Mouse (Mus musculus): ENCODE results near the gene Bbs4. TPM values are rescaled to one million over a fixed set of nuclear protein-coding genes. Genes with fewer than 3 reads are reported as not detected.
"Not testable (repeated sequence)": the region's sequence is repeated elsewhere in the genome, so short reads cannot be mapped to it uniquely, and the experiment has no call there.

Gene Bbs4
- polyA plus RNA-seq (2012; rRNA removed): 10.1 and 11.2 TPM in 2 replicates

DNA sequence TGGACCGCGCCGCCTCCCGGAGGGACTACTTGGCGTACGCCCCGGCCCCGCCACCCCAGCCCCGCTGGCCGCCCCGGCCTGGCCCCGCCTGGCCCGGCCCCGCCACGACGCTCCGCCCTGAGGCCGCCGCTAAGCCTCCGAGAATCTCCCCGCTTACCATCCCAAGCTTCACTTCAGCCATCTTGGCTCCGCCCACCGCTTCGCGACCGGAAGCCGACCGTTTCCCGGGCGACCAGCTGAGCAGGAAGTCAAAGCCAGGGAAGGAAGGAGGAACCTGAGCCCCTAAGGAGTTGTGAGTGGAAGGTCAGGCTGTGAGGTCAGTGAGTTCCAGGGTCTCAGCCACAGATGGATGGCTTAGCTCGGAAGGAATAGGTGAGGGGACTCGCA, at the start of gene Bbs4:
Gene Bbs4, minus strand, starts transcription at position 256 of the 387 bp plus-strand sequence.
- DNase-seq (ENCODE audit: low spot score): peak; percentile 77

DNA sequence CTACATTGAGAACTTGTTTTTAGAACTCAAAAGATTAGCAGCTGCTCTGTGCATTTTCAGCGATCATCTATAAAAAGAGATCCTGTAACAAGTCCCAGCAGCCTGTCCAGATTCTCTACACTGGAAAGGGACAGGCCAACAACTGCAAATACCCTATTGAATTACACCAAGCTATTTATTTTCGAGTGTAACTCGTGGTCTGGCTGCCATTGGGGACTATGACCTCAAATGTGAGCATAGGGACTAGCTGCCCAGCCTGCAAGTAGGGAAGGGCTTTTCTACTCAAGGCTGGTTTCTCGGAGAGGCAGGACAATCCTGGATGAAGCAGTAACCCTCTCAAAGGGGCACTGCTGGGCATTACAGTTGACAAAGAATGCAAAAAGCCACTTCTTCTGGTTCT, 35.8 kb upstream of the Bbs4 start:
- no peak for DNase-seq (ENCODE audit: low spot score)

DNA sequence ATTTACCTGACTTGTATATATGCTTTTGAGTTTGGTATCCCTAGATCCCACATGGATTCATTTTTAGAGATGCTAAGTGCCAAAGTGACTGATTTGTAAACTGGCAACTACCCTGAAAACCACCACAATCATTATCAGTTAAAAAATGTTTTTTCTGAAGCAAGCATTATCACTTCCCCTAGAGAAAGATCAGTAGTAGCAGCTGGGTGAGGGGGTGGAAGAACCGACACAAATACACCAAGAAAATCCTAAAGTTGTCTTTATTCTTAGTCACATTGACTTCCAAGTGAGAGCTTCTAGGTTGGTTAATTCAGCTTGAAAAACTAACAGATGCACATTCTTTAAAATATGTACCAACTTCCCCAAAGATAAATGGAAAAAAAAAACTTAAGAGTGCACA, 35.0 kb upstream of the Bbs4 start:
- no peak for DNase-seq (ENCODE audit: low spot score)

DNA sequence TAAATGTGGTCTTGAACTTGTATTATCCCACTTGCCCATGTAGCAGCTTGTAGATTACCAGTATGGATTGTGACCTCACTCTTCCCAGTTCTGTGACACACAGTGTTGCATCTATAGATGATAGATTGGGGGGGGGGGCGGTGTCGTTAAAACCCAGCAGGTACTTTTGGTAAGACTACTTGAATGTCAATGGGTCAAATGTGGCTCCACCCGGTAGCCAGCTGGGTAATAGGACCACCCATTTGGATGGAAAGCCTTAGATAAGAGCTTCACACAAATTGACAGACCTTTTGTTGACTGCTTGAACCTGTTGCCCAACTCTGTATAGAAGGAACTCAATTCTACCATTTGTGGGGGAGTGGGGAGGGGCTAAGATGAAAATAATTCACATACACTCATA, 34.2 kb upstream of the Bbs4 start:
- DNase-seq (ENCODE audit: low spot score): no peak

DNA sequence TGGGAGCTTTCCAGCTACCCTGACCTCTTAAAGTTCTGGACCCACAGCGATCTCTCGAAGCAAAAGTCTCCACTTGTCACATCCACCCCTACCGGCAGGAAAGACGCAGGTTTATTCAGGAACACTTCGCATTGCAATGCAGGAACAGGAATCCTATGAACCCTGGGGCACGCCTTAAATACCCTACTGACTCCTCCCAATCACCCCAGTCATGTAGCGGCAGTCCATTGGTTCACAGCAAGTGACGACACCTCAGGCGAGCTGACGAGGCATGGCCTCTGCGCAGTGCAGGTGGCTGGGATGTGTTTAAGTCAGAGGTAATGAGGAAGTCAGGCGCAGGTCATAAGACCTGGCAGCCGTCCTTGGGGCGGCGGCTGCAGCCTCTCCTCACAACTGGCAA, 22.3 kb upstream of the Bbs4 start:
- no peak for DNase-seq (ENCODE audit: low spot score)

DNA sequence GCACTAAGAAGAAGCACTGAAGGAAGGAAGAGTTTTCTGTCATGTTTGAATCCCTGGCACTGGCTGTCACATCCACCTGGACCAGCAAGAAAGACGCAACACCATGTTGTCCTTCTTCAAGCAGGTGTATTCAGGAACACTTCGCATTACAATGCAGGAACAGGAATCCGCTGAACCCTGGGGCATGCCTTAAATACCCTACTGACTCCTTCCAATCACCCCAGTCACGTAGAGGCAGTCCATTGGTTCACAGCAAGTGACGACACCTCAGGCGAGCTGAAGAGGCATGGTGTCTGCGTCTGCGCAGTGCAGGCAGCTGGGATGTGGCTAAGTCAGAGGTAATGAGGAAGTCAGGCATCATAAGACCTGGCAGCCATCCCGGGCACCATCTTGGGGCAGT, 16.3 kb upstream of the Bbs4 start:
- no peak for DNase-seq (ENCODE audit: low spot score)

DNA sequence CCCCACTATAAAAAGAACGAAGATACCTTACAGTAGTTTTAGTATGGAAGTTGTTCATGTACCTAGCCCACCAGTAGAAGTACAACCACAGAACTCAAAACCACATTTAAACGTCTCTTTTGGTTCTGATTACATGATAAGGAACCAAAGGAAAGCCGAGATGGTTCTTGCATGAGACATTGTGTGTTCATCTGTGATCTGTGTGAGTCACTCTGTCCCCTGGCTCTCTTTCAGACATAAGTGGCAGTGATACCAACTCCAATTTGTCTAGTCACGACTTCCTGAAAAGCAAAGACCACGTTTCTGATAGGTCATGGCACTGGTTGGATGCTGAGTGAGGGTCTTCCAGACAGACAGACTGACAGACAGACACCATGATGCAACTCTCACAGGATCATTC, 15.9 kb upstream of the Bbs4 start:
- DNase-seq (ENCODE audit: low spot score): no peak

DNA sequence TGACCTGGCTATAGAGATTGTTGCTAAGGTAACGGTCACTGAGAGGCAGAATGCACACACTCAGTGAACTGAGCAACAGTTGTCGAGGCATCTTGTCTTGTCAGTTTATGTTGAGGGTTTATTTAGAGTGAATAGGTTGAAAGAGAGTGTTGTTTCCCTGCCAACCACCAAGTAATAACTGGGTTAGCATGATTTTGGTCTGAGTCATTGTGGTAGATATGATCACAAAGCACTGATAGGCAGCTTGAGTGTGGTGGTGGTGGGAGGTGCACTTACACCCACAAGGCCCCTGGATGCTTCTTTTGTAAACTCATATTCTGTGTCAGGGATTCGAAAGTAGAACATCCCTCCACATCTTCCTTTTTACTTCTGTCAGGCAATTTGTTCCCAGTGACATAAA, 7.2 kb upstream of the Bbs4 start:
- not testable (repeated sequence) for DNase-seq (ENCODE audit: low spot score)

DNA sequence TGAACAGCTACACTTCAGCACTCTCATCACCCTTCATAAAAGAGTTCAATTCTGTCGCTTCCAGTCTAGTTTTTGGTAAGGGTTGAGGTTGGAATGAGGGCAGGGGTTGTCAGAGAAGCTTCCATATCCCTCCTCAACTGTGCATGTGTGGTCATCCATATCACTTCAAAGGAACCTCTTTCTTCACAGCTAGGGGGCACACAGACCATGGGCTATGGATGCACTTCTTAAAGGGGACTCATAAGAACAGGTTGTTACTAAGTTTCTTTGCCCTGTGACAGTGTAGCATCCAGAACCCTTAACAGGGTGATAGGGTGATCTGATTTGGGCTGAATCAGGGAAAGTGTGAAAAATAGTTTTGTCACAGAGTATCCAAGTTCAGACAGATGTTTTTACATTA, 4.7 kb upstream of the Bbs4 start:
- DNase-seq (ENCODE audit: low spot score): not testable (repeated sequence)

DNA sequence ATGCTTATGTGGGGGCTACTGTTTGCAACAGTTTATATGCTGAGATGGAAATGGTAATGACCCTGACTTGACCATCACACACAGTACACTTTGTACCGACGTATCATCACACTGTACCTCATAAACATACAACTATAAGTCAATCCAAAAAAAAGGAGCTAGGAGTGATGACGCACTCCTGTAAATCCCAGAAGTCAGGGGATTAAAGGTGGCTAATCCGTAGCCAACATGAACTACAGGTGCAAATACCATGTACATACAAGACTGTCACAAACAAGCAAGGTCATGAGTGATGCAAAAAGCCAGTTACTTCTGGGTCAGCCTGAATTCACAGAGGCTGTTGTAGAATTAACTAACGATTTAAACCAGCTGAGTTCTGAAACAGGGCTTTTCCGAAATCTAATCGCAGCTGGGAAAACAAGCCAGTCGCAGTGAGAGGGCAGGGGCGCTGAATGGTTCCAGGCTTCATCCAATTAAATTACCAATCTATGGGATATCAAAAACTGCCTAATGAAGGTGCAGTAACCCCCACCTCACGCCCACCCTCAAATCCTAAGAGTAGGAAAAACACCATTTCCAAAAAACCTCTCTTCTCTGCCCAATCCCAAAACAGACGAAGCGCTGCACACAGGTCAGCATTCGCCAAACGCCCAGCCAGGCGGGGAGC, 589 bp downstream of the Bbs4 start:
- DNase-seq (ENCODE audit: low spot score): no peak

DNA sequence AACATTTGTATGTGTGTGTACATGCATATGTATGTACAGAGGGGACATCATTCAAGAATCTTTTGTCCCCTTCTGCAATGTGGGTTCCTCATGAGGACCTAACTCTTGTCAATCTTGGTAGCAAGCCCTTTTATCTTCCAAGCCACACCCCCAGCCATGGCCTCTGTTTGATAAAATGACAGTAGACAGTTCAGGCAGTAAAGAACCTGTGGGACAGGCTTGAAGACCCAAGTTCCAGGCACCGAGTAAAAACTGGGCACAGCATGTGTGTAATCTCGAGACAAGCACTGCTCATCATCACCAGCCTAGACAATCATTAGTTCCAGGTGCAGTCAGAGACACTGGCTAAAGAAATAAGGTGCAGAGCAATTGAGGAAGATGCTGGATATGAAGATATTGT, 7.1 kb downstream of the Bbs4 start:
- DNase-seq (ENCODE audit: low spot score): no peak

DNA sequence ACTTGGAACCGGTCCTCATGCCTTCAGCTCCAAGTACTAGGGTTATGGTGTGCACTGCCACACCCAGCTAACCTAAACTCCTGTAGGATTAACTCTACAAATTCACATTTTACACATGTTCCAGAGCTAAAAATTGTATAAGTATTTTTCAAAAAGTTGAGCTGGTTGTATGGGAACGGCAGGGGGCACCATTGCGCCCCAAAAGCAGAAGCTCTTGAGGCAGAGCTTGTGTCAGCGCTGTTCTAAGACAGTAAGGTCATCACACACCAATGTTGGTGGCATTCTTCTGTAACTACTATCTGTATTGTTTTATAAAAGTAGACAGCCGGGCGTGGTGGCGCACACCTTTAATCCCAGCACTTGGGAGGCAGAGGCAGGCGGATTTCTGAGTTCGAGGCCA, 13.3 kb downstream of the Bbs4 start:
- no peak for DNase-seq (ENCODE audit: low spot score)

DNA sequence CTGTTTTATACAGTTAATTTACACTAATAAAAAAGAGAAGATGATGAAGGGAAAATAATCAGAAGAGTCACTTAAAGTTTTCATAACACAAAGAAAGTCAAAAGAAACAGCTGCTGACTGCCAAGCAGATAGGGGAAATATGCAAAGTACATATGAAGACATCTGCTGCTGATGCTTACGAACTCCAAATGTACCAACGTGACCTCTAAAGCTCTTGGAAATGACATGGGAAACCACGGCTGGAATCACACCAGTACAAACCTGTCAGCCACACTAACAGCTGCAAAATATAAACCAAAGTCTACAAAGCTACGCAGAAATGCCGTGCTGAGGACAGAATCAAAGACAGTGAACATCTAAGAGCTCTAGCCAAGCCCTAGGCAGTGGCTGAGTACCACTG, 14.2 kb downstream of the Bbs4 start:
- no peak for DNase-seq (ENCODE audit: low spot score)

DNA sequence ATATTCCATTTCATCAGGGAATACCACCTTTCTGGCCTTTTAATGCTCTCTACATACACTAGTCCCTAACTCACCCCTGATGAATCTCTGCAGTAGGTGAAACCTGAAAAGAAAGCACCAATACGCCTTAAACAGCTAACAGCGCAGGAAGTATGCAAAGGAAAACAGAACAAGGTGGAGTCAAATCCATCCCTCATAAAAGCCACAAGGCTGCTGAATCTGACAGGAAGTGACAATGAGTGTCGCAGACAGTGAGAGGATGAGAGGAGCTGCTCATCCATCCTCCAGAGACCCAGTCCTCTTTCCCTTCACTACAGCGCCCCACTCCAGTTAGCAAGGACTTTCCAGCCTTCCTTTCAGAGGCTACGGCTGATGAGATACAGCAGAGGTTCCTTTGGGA, 14.9 kb downstream of the Bbs4 start:
- no peak for DNase-seq (ENCODE audit: low spot score)

DNA sequence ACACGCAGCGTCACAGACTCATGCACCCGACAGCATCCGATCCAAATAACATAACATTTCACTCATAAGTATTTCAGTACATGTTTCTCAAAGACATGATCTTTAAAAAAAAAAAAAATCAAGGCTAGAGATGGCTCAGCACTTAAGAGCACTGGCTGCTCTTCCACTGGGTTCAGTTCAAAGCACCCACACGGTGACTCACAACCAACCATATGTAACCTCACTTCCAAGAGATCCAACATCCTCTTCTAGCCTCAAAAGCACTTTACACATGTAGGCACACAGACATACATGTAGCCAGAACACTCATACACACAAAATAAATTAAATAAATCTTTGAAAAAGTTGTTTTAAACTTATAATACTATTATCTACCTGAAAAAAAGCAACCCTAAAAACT, 15.4 kb downstream of the Bbs4 start:
- no peak for DNase-seq (ENCODE audit: low spot score)

DNA sequence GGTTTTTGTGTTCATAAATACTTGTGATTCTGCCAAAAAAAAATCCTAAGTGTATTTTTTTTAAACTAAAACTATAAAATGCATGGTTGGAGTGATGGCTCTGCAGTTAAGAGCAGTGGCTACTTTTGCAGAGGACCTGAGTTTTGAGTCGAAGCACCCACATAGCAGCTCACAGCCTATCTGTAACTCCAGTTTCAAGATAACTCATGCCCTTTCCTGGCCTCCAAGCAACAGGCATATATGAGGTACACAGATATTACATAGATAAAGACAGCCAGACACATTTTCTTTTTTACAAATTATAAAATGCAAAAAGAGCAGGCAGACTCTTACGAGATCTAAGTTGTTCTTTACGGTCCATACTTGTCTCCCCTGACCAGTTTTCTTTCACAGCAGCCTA, 16.8 kb downstream of the Bbs4 start:
- no peak for DNase-seq (ENCODE audit: low spot score)

DNA sequence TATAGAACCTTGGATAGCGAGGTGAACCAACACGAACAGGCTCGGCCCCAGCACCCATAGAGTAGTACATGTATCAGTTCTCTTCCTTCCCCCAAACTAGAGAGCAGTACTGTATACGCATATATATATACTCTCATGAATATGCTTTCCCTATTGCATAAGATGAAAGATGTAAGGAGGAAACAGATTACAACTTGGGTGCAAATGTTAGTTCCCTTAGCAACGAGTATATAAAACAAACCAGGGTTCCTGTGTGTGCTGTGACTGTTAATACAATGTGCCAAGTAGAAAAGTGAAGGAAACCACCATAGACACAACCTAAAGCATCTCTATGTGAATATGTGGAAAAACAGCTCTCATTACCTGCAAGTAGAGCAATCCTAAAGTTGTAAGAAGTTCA, 23.3 kb downstream of the Bbs4 start:
- no peak for DNase-seq (ENCODE audit: low spot score)

DNA sequence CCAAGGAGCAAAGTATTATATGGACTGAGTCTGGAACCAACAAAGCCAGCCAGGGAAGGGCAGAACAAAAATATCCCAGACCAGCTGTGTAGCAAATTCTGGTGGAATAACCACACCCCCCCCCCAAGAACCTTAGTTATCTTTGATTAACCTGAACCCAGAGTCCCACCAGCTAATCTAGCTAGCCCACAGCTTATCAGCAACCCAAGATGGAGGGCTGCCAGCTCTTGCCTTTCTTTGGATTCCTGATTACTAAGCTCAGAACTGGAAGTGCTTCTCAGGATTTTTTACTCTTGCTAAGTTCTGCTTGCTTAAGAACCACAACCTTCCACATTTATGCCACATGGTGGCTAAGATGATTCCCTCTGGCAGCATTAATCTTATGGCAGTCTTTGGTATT, 29.0 kb downstream of the Bbs4 start:
- no peak for DNase-seq (ENCODE audit: low spot score)

DNA sequence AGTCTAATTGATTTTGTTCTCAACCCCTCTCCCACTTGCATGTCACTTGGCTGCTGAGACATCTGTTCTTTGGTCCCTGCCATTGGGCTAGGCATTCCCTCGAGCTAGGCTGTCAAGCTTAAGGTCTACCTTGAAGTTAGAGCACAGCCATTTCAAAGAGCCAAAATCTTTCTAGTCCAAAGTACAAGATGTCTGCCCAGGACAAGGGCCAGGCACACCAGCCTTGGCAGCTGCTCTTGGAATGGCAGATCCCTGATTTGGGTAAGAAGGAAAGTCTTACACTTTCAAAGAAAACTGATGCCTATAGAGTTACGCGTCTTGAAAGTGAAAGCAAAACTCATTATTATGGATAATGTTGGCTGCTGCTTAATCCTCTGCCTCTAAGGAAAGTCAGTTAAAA, 37.1 kb downstream of the Bbs4 start:
- DNase-seq (ENCODE audit: low spot score): no peak

DNA sequence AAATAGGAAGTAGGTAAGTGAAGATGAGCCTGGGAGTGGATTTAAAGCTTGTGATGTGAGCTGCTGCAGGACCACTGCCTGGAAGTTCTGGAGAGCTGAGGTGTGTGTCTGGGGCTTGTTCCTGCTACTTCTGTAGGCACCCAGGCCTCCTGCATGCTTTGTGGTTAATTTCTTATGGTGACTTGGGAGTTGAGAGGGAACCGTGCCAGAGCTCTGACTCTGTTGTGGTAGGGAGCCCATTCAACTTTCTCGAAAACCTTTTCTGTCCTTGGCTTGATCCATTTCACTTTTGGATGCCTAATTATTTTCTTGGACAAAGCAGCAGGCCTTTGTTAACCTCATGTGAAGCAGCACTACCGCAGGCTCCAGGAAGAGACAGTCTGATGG, 42.0 kb downstream of the Bbs4 start:
- no peak for DNase-seq (ENCODE audit: low spot score)

DNA sequence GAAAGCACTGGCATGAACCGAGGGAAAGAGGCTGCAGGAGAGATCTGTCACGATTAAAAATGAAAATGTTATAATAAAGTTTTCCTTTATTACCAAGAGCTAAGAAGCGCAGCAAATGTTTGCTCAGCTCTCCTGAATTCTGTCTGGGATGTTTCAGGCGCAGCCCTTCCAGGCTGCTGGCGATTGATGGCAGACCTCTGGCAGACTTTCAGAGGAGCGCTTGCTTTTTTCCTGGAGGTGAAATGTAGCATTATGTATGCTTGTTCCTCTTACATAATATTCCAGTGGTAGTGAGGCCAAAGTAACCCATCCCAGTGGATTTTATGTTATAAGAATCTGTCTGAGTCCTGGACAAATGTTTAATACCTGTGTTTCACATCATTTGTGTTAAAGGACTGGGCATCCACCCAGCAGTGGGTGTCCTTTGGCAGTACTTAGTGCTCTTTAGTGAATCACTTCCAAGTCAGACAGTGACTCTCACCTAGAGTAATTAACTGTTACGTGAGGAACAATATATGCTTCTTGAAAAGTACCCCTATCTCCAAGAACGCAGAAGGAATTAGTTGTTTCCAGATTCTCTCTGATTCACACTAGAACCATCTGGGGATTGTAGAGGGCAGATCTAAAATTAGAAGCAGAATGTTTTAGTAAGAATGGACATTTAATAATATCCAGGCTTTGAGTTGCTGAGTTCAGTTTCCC, 42.6 kb downstream of the Bbs4 start:
- DNase-seq (ENCODE audit: low spot score): no peak

DNA sequence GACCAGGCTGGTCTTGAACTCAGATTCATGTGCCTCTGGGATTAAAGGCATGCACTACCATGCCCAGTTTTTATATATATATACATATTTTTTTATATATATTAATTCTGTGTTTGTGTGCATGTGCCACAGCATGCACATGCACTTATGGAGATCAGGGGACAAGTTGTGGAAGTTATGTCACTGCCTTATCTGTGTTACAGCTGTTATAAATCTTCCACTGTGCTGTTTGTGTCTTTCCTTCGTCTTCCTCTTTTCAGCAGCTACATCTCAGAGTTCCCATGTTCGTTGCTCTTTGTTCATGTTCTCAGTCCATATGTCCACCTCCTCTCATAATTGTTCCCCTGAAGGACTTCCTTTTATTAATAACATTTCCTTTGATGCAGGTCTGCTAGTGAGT, 45.4 kb downstream of the Bbs4 start:
- DNase-seq (ENCODE audit: low spot score): no peak

DNA sequence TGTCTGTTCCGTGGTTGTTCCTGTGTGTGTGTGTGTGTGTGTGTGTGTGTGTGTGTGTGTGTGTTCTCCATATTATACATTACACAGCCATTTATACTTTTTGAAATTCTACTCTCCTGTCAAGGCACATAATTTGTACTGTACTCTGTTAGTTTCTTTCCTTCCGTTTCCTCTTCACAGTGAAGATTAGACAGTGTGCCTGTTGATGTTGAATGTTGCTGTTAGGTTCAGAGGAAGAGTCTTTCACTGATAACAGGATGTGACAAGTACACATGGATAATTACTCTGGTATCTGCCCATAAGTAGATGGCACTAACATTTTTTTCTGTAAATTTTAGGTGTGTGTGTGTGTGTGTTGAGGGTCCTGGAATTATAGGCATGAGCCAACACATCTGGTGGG, 56.9 kb downstream of the Bbs4 start:
- no peak for DNase-seq (ENCODE audit: low spot score)

DNA sequence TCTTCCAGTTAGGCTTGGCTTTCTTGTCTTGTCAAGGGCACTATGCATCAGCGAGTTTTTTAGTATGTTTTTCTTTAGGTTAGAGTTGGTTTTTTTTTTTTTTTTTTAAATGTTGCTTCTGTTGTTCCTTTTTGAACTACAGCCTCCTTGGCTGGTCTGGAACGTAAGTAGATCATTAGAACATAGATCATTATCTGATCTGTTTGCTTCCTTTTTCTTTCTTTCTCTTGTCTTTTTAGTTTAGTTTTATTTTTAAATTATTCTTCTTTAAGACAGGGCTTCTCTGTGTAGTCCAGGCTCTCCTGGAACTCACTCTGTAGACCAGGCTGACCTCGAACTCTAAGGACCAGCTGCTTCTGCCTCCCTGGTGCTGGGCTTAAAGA, 60.8 kb downstream of the Bbs4 start:
- DNase-seq (ENCODE audit: low spot score): no peak

Measured in urinary bladder, adult 2 months (tissue).